Mouse (Mus musculus): ENCODE data around the gene E030018B13Rik. TPM values are rescaled to one million over a fixed set of nuclear protein-coding genes. Genes with fewer than 3 reads are reported as not detected.

The E030018B13Rik gene
- polyA plus RNA-seq, 1 experiment from 2014 or later, result not detected

GRCm38 (mm10) chr7:63897655-63898054 lies 19.0 kb upstream of the E030018B13Rik start:
- H3K4me1 ChIP-seq (ENCODE audit: control insufficient read depth in 2 of 2, insufficient read depth in 2 of 2, low read length in 2 of 2), result peaks cover 9 to 29% of the 10 kb centered on the region in 2 experiments
- H3K27ac ChIP-seq (replicated peaks in 1 of 2; ENCODE audit: control insufficient read depth in 1 of 2, insufficient read depth in 1 of 2, low read depth in 2 of 2, low read length in 2 of 2), result no peak overlapping the region
- H3K4me3 ChIP-seq (ENCODE audit: control insufficient read depth in 1 of 2, insufficient read depth in 1 of 2, low read depth in 1 of 2, low read length in 2 of 2), result no peak overlapping the region
- no peaks in the 10 kb centered on the region for H3K9me3 ChIP-seq (ENCODE audit: control insufficient read depth, low read length)
- no peaks in the 10 kb centered on the region for H3K27me3 ChIP-seq (ENCODE audit: control insufficient read depth, insufficient read depth, low read length)
- H3K4me2 ChIP-seq (ENCODE audit: low read length), result peak overlapping the region; percentile 86
- 56% methylated on average over 3 of the region's 3 CpGs for WGBS
- no peak for ATAC-seq (ENCODE audit: insufficient number of reproducible peaks, insufficient read depth, low FRiP score, low read depth)
- H3K36me3 ChIP-seq (ENCODE audit: control insufficient read depth, insufficient read depth, low read length), result no peaks in the 10 kb centered on the region
- peak overlapping the region; percentile 71 for H3K9ac ChIP-seq (ENCODE audit: low read length)

- no peaks in the 10 kb centered on the region for H3K27me3 ChIP-seq (ENCODE audit: control insufficient read depth, insufficient read depth, low read length)
- no peak overlapping the region for H3K4me3 ChIP-seq (ENCODE audit: control insufficient read depth in 1 of 2, insufficient read depth in 1 of 2, low read depth in 1 of 2, low read length in 2 of 2)
- no peak for ATAC-seq (ENCODE audit: insufficient number of reproducible peaks, insufficient read depth, low FRiP score, low read depth)
- 89% methylated on average over 6 of the region's 6 CpGs for WGBS
- H3K4me1 ChIP-seq (ENCODE audit: control insufficient read depth in 2 of 2, insufficient read depth in 2 of 2, low read length in 2 of 2), result peaks cover 12 to 32% of the 10 kb centered on the region in 2 experiments
- no peaks in the 10 kb centered on the region for H3K9me3 ChIP-seq (ENCODE audit: control insufficient read depth, low read length)
- H3K9ac ChIP-seq (ENCODE audit: low read length), result no peak overlapping the region
- no peak overlapping the region for H3K27ac ChIP-seq (replicated peaks in 1 of 2; ENCODE audit: control insufficient read depth in 1 of 2, insufficient read depth in 1 of 2, low read depth in 2 of 2, low read length in 2 of 2)
- no peak overlapping the region for H3K4me2 ChIP-seq (ENCODE audit: low read length)
- H3K36me3 ChIP-seq (ENCODE audit: control insufficient read depth, insufficient read depth, low read length), result no peaks in the 10 kb centered on the region
These were observed 18.5 kb upstream of the E030018B13Rik start for GRCm38 (mm10) chr7:63898201-63898600.

GRCm38 (mm10) chr7:63899925-63900324 lies 16.7 kb upstream of the E030018B13Rik start:
- Histone ChIP-seq H3K4me3 (ENCODE audit: control insufficient read depth in 1 of 2, insufficient read depth in 1 of 2, low read depth in 1 of 2, low read length in 2 of 2) (no peak overlapping the region), H3K36me3 (ENCODE audit: control insufficient read depth, insufficient read depth, low read length) (no peaks in the 10 kb centered on the region), H3K9ac (ENCODE audit: low read length) (no peak overlapping the region), H3K9me3 (ENCODE audit: control insufficient read depth, low read length) (no peaks in the 10 kb centered on the region), H3K27ac (replicated peaks in 1 of 2; ENCODE audit: control insufficient read depth in 1 of 2, insufficient read depth in 1 of 2, low read depth in 2 of 2, low read length in 2 of 2) (no peak overlapping the region), H3K27me3 (ENCODE audit: control insufficient read depth, insufficient read depth, low read length) (no peaks in the 10 kb centered on the region), H3K4me2 (ENCODE audit: low read length) (no peak overlapping the region), H3K4me1 (ENCODE audit: control insufficient read depth in 2 of 2, insufficient read depth in 2 of 2, low read length in 2 of 2) (peaks cover 13 to 32% of the 10 kb centered on the region in 2 experiments)
- 93% methylated on average over 8 of the region's 8 CpGs for WGBS
- ATAC-seq (ENCODE audit: insufficient number of reproducible peaks, insufficient read depth, low FRiP score, low read depth), result no peak

GRCm38 (mm10) chr7:63900411-63900810 lies 16.2 kb upstream of the E030018B13Rik start:
- Histone ChIP-seq H3K27me3 (ENCODE audit: control insufficient read depth, insufficient read depth, low read length) (no peaks in the 10 kb centered on the region), H3K9ac (ENCODE audit: low read length) (no peak overlapping the region), H3K4me2 (ENCODE audit: low read length) (no peak overlapping the region), H3K36me3 (ENCODE audit: control insufficient read depth, insufficient read depth, low read length) (no peaks in the 10 kb centered on the region), H3K9me3 (ENCODE audit: control insufficient read depth, low read length) (no peaks in the 10 kb centered on the region), H3K4me3 (ENCODE audit: control insufficient read depth in 1 of 2, insufficient read depth in 1 of 2, low read depth in 1 of 2, low read length in 2 of 2) (no peak overlapping the region), H3K4me1 (ENCODE audit: control insufficient read depth in 2 of 2, insufficient read depth in 2 of 2, low read length in 2 of 2) (peaks cover 13 to 36% of the 10 kb centered on the region in 2 experiments), H3K27ac (replicated peaks in 1 of 2; ENCODE audit: control insufficient read depth in 1 of 2, insufficient read depth in 1 of 2, low read depth in 2 of 2, low read length in 2 of 2) (no peak overlapping the region)
- WGBS, result 76% methylated on average over 2 of the region's 2 CpGs
- no peak for ATAC-seq (ENCODE audit: insufficient number of reproducible peaks, insufficient read depth, low FRiP score, low read depth)

- no peak overlapping the region for H3K9ac ChIP-seq (ENCODE audit: low read length)
These were observed 15.3 kb upstream of the E030018B13Rik start for GRCm38 (mm10) chr7:63901346-63901745.

GRCm38 (mm10) chr7:63901942-63902341 lies 14.7 kb upstream of the E030018B13Rik start:
- no peaks in the 10 kb centered on the region for H3K36me3 ChIP-seq (ENCODE audit: control insufficient read depth, insufficient read depth, low read length)
- H3K27ac ChIP-seq (replicated peaks in 1 of 2; ENCODE audit: control insufficient read depth in 1 of 2, insufficient read depth in 1 of 2, low read depth in 2 of 2, low read length in 2 of 2), result no peak overlapping the region
- ATAC-seq (ENCODE audit: insufficient number of reproducible peaks, insufficient read depth, low FRiP score, low read depth), result no peak
- 60% methylated on average over 3 of the region's 3 CpGs for WGBS
- no peak overlapping the region for H3K4me2 ChIP-seq (ENCODE audit: low read length)
- no peaks in the 10 kb centered on the region for H3K27me3 ChIP-seq (ENCODE audit: control insufficient read depth, insufficient read depth, low read length)
- no peak overlapping the region for H3K9ac ChIP-seq (ENCODE audit: low read length)
- no peak overlapping the region for H3K4me3 ChIP-seq (ENCODE audit: control insufficient read depth in 1 of 2, insufficient read depth in 1 of 2, low read depth in 1 of 2, low read length in 2 of 2)
- H3K9me3 ChIP-seq (ENCODE audit: control insufficient read depth, low read length), result no peaks in the 10 kb centered on the region
- H3K4me1 ChIP-seq (ENCODE audit: control insufficient read depth in 2 of 2, insufficient read depth in 2 of 2, low read length in 2 of 2), result peaks cover 11 to 28% of the 10 kb centered on the region in 2 experiments

More at GRCm38 (mm10) chr7:63901346-63901745, 15.3 kb upstream of the E030018B13Rik start:
- Histone ChIP-seq H3K27ac (replicated peaks in 1 of 2; ENCODE audit: control insufficient read depth in 1 of 2, insufficient read depth in 1 of 2, low read depth in 2 of 2, low read length in 2 of 2) (no peak overlapping the region), H3K9me3 (ENCODE audit: control insufficient read depth, low read length) (no peaks in the 10 kb centered on the region), H3K4me1 (ENCODE audit: control insufficient read depth in 2 of 2, insufficient read depth in 2 of 2, low read length in 2 of 2) (peaks cover 11 to 33% of the 10 kb centered on the region in 2 experiments), H3K27me3 (ENCODE audit: control insufficient read depth, insufficient read depth, low read length) (no peaks in the 10 kb centered on the region), H3K36me3 (ENCODE audit: control insufficient read depth, insufficient read depth, low read length) (no peaks in the 10 kb centered on the region), H3K4me2 (ENCODE audit: low read length) (no peak overlapping the region), H3K4me3 (ENCODE audit: control insufficient read depth in 1 of 2, insufficient read depth in 1 of 2, low read depth in 1 of 2, low read length in 2 of 2) (no peak overlapping the region)
- 76% methylated on average over 11 of the region's 11 CpGs for WGBS
- ATAC-seq (ENCODE audit: insufficient number of reproducible peaks, insufficient read depth, low FRiP score, low read depth), result no peak

GRCm38 (mm10) chr7:63902604-63903210 lies 13.9 kb upstream of the E030018B13Rik start:
- no peaks in the 10 kb centered on the region for H3K9me3 ChIP-seq (ENCODE audit: control insufficient read depth, low read length)
- H3K4me1 ChIP-seq (ENCODE audit: control insufficient read depth in 2 of 2, insufficient read depth in 2 of 2, low read length in 2 of 2), result peaks cover 4 to 20% of the 10 kb centered on the region in 2 experiments
- no peak for ATAC-seq (ENCODE audit: insufficient number of reproducible peaks, insufficient read depth, low FRiP score, low read depth)
- H3K27ac ChIP-seq (replicated peaks in 1 of 2; ENCODE audit: control insufficient read depth in 1 of 2, insufficient read depth in 1 of 2, low read depth in 2 of 2, low read length in 2 of 2), result no peak overlapping the region
- no peak overlapping the region for H3K4me2 ChIP-seq (ENCODE audit: low read length)
- WGBS, result 48% methylated on average over 3 of the region's 3 CpGs
- H3K4me3 ChIP-seq (ENCODE audit: control insufficient read depth in 1 of 2, insufficient read depth in 1 of 2, low read depth in 1 of 2, low read length in 2 of 2), result no peak overlapping the region
- no peak overlapping the region for H3K9ac ChIP-seq (ENCODE audit: low read length)
- H3K27me3 ChIP-seq (ENCODE audit: control insufficient read depth, insufficient read depth, low read length), result no peaks in the 10 kb centered on the region
- H3K36me3 ChIP-seq (ENCODE audit: control insufficient read depth, insufficient read depth, low read length), result no peaks in the 10 kb centered on the region

Data from heart, embryonic 14.5 days (tissue).